Mouse (Mus musculus): ENCODE results near the gene Plpp1. TPM values are rescaled to one million over a fixed set of nuclear protein-coding genes. Genes with fewer than 3 reads are reported as not detected.

Gene Plpp1
- total and polyA plus RNA-seq, 3 experiments = 0.12 to 0.15 TPM; not detected in 1

DNA sequence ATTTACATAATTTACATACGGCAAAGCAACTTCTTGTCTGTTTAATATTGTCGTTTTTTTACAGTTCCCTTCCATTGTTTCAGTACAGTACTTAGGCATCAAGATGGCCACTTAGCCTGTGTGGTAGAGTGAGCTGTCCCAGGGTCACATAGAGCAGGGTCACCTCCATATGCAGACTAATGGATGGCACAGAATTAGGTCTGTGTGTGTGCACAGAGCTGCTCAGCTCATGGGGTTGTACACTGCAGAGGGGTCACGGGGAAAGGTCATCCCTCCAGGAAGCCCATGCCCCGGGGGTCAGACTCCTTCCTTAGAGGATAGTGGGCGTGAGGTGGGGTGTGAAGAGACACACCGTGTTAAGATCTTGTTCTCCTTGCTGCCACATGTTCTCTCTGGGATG, 24.9 kb downstream of the Plpp1 start:
- Histone ChIP-seq H3K9ac (ENCODE audit: control insufficient read depth, low read depth, low read length, poor library complexity, severe bottlenecking) (no peak overlapping the region), H3K27me3 (ENCODE audit: control insufficient read depth in 1 of 2, insufficient read depth in 2 of 2, low read length in 2 of 2) (peaks cover 7 to 9% of the 10 kb centered on the region in 2 experiments), H3K4me3 (ENCODE audit: control insufficient read depth in 1 of 2, insufficient read depth in 1 of 2, low read depth in 2 of 2, low read length in 2 of 2) (no peak overlapping the region), H3K36me3 (ENCODE audit: control insufficient read depth in 1 of 2, insufficient read depth in 2 of 2, low read length in 2 of 2) (no peaks in the 10 kb centered on the region), H3K9me3 (replicated peaks; ENCODE audit: insufficient read depth, low read length) (no peaks in the 10 kb centered on the region), H3K4me1 (ENCODE audit: control insufficient read depth in 1 of 2, insufficient read depth in 2 of 2, low read length in 2 of 2) (no peaks in the 10 kb centered on the region), H3K79me2 (ENCODE audit: control insufficient read depth, insufficient read depth, low read length, poor library complexity) (no peaks in the 10 kb centered on the region), H3K27ac (ENCODE audit: control insufficient read depth, low read depth, low read length) (no peak overlapping the region)
- DNase-seq (ENCODE audit: low read depth, low spot score) = no peak
- TF ChIP-seq RAD21 (IDR thresholded peaks at IDR 0.05; ENCODE audit: low read depth, low read length) = no peak
- no peak for TF ChIP-seq MAFK (IDR thresholded peaks at IDR 0.05; ENCODE audit: borderline replicate concordance, low read depth, low read length)

DNA sequence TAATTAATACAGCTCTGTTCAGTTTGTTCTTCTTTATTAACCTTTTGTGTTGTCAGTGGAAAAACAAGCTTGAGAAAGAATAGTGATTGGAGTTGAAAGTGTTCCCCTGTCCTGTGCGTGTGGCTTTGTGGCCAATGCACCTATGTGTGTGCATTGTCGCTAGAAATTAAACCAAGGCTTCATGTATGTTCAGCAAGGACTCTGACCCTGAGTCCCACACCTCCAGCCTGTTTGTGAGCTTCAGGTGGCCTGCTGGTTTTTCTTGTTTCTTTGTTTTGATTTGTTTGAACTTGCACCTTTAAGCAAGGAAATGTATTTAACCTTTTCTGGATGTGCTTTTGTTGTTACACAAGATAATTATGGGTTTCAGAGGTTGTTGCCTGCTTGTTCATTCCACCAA, 29.0 kb downstream of the Plpp1 start:
- Histone ChIP-seq H3K9ac (ENCODE audit: control insufficient read depth, low read depth, low read length, poor library complexity, severe bottlenecking) (no peak overlapping the region), H3K27ac (ENCODE audit: control insufficient read depth, low read depth, low read length) (no peak overlapping the region), H3K79me2 (ENCODE audit: control insufficient read depth, insufficient read depth, low read length, poor library complexity) (no peaks in the 10 kb centered on the region), H3K9me3 (replicated peaks; ENCODE audit: insufficient read depth, low read length) (no peaks in the 10 kb centered on the region), H3K36me3 (ENCODE audit: control insufficient read depth in 1 of 2, insufficient read depth in 2 of 2, low read length in 2 of 2) (peaks cover 0 to 3% of the 10 kb centered on the region in 2 experiments; a peak in 2 of 4 replicates), H3K27me3 (ENCODE audit: control insufficient read depth in 1 of 2, insufficient read depth in 2 of 2, low read length in 2 of 2) (peaks cover 11 to 12% of the 10 kb centered on the region in 2 experiments), H3K4me3 (ENCODE audit: control insufficient read depth in 1 of 2, insufficient read depth in 1 of 2, low read depth in 2 of 2, low read length in 2 of 2) (no peak overlapping the region), H3K4me1 (ENCODE audit: control insufficient read depth in 1 of 2, insufficient read depth in 2 of 2, low read length in 2 of 2) (peaks cover 0 to 3% of the 10 kb centered on the region in 2 experiments; a peak in 2 of 4 replicates)
- no peak for DNase-seq (ENCODE audit: low read depth, low spot score)
- TF ChIP-seq MAFK (IDR thresholded peaks at IDR 0.05; ENCODE audit: borderline replicate concordance, low read depth, low read length) = no peak
- no peak for TF ChIP-seq SIN3A (IDR thresholded peaks at IDR 0.05; ENCODE audit: low read length)
- no peak for TF ChIP-seq POLR2A (IDR thresholded peaks at IDR 0.05; ENCODE audit: control insufficient read depth in 1 of 2, insufficient read depth in 1 of 2, low read depth in 1 of 2, low read length in 2 of 2, poor library complexity in 1 of 2)
- TF ChIP-seq POLR2AphosphoS5 (IDR thresholded peaks at IDR 0.05; ENCODE audit: borderline replicate concordance, low read depth, low read length) = no peak
- TF ChIP-seq SMC3 (IDR thresholded peaks at IDR 0.05; ENCODE audit: low read depth, low read length) = no peak
- no peak for TF ChIP-seq ETS1 (IDR thresholded peaks at IDR 0.05; ENCODE audit: low read depth, low read length)
- no peak for TF ChIP-seq TAL1 (IDR thresholded peaks at IDR 0.05; ENCODE audit: low read length)
- no peak for TF ChIP-seq MYC (IDR thresholded peaks at IDR 0.05; ENCODE audit: low read depth, low read length)
- TF ChIP-seq CHD2 (IDR thresholded peaks at IDR 0.05; ENCODE audit: low read length) = no peak
- no peak for TF ChIP-seq USF2 (IDR thresholded peaks at IDR 0.05; ENCODE audit: borderline replicate concordance in 1 of 2, insufficient read depth in 1 of 2, low read depth in 1 of 2, low read length in 2 of 2)
- TF ChIP-seq RAD21 (IDR thresholded peaks at IDR 0.05; ENCODE audit: low read depth, low read length) = no peak
- TF ChIP-seq GABPA (IDR thresholded peaks at IDR 0.05; ENCODE audit: low read depth, low read length) = no peak
- TF ChIP-seq MEF2A (IDR thresholded peaks at IDR 0.05; ENCODE audit: extremely low read depth, insufficient replicate concordance, low read depth, low read length, poor library complexity, severe bottlenecking) = no peak
- no peak for TF ChIP-seq MXI1 (IDR thresholded peaks at IDR 0.05; ENCODE audit: low read depth, low read length)
- TF ChIP-seq UBTF (IDR thresholded peaks at IDR 0.05; ENCODE audit: borderline replicate concordance, insufficient read depth, low read depth, low read length) = no peak
- no peak for TF ChIP-seq ELF1 (IDR thresholded peaks at IDR 0.05; ENCODE audit: low read depth, low read length)
- TF ChIP-seq ZMIZ1 (IDR thresholded peaks at IDR 0.05; ENCODE audit: low read depth, low read length) = no peak
- TF ChIP-seq NRF1 (IDR thresholded peaks at IDR 0.05; ENCODE audit: insufficient read depth, low read depth, low read length, poor library complexity, severe bottlenecking) = no peak
- TF ChIP-seq BHLHE40 (IDR thresholded peaks at IDR 0.05; ENCODE audit: borderline replicate concordance, low read depth, low read length) = no peak
- no peak for TF ChIP-seq USF1 (IDR thresholded peaks at IDR 0.05; ENCODE audit: low read depth, low read length)

Measured in MEL (cell line).